Mouse (Mus musculus) bone marrow macrophage, adult 2 months (primary cell): ENCODE results near the gene Lamc3.

Source experiments
- CTCF ChIP-seq: IDR thresholded peaks from 2 replicates; pipeline ENCODE4 v1.5.1; 2012; ENCODE audit warnings: low read depth, mild to moderate bottlenecking, low read length, moderate library complexity
- POLR2A ChIP-seq: IDR thresholded peaks from 2 replicates; pipeline ENCODE4 v1.6.1; 2012; ENCODE audit warnings: mild to moderate bottlenecking, low read depth, low read length, borderline replicate concordance

GRCm38 (mm10) chr2:31952725-31953124 lies 65.6 kb downstream of the Lamc3 start:
- no peak for TF ChIP-seq CTCF
- TF ChIP-seq POLR2A: no peak
